Mouse (Mus musculus) inflammation-experienced regulatory T-cells, adult 6 months (primary cell): ENCODE data around the gene Ppm1j. TPM values are rescaled to one million over a fixed set of nuclear protein-coding genes. Genes with fewer than 3 reads are reported as not detected.
A peak's percentile ranks its signal among the peaks of the same experiment; 100 is the strongest.
"Not testable (repeated sequence)": the region's sequence is repeated elsewhere in the genome, so short reads cannot be mapped to it uniquely, and the experiment has no call there.

Experiments
- ATAC-seq: one replicate; pipeline ENCODE4 v1.8.0; 2017
- polyA plus RNA-seq, 3 experiments: library from polyadenylated mRNA; unstranded; fragments of 100-300 nt; shearing (Covaris generic); gene quantifications; one replicate each; pipeline ENCODE4 v1.2.1; 2017

Gene Ppm1j
- polyA plus RNA-seq, 3 experiments from 2014 or later: 19.0 to 23.8 (median 22.1) TPM

DNA sequence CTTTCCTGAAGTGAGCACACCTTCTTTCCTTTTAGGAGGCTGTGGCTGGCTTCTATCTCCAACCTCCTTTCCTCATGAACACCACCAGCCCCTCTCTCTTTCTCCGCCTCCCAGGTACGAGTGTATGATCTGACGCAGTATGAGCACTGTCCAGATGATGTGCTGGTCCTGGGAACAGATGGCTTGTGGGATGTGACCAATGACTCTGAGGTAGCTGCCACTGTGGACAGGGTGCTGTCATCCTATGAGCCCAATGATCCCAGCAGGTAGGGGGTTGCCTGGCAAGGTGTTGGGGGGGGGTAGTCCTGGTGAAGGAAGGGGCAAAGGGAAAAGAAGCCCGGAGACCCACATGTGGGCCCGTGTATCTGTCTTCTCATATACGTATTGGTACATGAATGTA lies 4.4 kb downstream of the Ppm1j start:
- no peak for ATAC-seq

GRCm38 (mm10) chr3:104788075-104788474 lies 7.2 kb downstream of the Ppm1j start, which contains the start of gene Rhoc:
Gene Rhoc, plus strand, starts transcription at chr3:104788375.
- ATAC-seq: no peak

GRCm38 (mm10) chr3:104788561-104789311 lies 7.9 kb downstream of the Ppm1j start:
- peak; percentile 22 for ATAC-seq

- no peak for ATAC-seq
Measured at GRCm38 (mm10) chr3:104789312-104789605, 8.4 kb downstream of the Ppm1j start.

DNA sequence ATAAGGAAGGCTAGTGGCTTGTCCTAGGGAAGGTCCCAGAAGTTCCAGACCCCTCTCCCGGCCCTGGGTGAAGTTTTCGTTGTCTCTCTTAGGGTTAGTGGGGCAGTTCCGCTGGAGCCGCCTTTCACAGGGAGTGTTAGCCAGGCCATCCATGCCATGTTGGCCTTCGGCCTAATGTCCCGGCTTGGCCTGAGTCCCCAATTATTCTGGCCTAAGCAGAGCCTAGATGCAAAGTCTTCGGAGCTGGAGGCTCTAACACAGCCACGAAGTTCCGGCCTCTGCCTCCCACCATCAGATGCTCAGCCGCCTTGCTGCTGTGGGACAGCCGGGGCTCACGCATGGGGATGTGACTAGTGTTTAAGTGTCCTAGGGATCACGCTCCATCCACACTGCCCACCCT lies 9.0 kb downstream of the Ppm1j start:
- ATAC-seq: no peak

DNA sequence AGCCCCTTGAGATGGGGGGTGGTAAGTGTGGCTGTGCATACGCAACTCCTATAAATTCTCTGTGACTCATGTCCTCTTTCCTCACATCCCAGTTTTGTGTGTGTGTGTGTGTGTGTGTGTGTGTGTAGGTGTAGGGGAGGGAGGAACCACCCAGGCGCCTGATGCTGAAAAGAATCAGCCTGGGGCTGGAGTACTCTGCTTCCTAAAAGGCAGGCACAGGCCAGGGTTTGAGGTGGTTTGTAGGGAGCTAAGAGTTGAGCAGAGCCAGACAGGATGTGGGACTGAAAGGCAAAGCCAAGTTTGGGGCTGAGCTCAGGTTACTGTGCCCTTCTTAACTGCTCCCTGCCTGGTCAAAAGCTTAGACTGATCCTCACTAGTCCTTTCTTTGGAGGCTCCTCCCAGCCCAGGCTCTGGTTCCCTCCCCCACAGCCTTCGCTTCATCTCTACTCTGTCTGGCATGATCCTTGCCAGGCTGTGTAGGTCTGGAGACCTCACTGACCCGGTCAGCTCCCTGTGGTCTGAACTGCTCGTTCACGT lies 9.6 kb downstream of the Ppm1j start:
- ATAC-seq: peak; percentile 27

DNA sequence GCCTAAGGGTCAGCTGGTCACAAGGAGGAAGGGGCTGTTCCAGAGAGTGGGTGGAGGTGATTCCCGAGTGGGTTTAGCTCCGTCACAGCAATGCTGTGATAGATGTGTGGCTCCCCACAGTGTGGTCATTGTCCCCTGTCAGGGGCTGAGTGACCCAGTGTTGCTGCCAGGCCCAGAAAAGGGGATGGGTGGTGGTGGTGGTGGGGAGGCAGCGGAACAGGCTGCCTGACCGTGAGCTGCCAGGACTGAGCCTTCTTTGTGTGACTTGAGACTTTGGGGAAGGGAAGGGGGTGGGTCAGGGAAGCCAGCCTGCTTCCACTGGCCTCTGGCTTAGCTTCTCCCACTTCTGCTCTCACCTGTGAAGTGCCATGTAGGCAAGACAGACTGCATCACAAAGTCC lies 10.2 kb downstream of the Ppm1j start:
- no peak for ATAC-seq

DNA sequence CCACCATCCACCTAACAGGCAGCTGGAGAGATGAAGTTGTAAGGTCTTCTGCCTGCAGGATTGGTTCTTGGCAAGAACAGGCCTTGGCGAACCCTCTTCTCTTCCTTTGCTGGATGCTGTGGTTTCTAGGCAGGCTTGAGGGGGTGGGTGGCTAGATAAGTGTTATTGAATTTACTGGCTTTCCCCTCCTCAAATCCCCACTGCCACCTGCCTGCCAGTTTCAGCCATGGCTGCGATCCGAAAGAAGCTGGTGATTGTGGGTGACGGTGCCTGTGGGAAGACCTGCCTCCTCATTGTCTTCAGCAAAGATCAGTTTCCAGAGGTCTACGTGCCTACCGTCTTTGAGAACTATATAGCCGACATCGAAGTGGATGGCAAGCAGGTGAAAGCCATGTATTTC lies 10.8 kb downstream of the Ppm1j start:
- ATAC-seq: no peak

DNA sequence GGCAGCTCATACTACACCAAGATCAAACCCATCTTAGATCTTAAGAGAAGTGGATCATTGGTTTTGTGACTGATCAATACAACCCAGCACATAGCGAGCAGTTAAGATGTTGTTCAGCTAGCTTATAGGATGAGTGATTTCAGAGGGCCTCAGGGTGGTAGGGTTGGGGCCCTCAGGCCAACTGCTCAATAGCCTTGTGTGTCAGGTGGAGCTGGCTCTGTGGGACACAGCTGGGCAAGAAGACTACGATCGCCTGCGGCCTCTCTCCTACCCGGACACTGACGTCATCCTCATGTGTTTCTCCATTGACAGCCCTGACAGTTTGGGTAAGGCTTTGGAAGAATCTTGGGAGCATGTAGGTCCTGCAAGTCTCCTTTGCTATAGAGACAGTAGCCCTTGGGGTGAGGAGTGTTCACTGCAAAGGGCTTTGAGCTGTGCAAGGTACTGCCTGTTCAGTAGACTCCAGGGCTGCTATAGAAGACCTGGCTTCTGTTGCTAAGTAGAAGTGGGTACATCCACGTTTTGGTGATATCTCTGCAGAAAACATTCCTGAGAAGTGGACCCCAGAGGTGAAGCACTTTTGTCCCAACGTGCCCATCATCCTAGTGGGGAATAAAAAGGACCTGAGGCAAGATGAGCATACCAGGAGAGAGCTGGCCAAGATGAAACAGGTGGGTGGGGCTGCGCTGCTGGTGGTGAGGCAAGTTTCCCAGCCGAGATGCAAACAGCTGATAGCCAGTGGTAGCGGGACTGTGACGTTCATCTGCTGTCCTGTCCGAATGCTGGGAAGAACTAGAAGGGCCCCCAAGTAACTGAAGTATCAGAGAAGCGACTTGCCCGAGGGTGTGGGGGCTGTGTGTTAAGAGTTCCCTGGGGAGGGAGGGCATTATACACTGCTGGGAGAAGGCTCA lies 11.8 kb downstream of the Ppm1j start:
- no peak for ATAC-seq

GRCm38 (mm10) chr3:104793871-104794828 lies 13.3 kb downstream of the Ppm1j start:
- ATAC-seq: no peak

GRCm38 (mm10) chr3:104794953-104795470 lies 14.2 kb downstream of the Ppm1j start:
- ATAC-seq: no peak

GRCm38 (mm10) chr3:104795661-104796340 lies 14.9 kb downstream of the Ppm1j start:
- ATAC-seq: no peak

GRCm38 (mm10) chr3:104796430-104797082 lies 15.7 kb downstream of the Ppm1j start:
- peak; percentile 70 for ATAC-seq

GRCm38 (mm10) chr3:104800681-104801080 lies 19.8 kb downstream of the Ppm1j start:
- no peak for ATAC-seq

GRCm38 (mm10) chr3:104801481-104801880 lies 20.6 kb downstream of the Ppm1j start:
- ATAC-seq: no peak

DNA sequence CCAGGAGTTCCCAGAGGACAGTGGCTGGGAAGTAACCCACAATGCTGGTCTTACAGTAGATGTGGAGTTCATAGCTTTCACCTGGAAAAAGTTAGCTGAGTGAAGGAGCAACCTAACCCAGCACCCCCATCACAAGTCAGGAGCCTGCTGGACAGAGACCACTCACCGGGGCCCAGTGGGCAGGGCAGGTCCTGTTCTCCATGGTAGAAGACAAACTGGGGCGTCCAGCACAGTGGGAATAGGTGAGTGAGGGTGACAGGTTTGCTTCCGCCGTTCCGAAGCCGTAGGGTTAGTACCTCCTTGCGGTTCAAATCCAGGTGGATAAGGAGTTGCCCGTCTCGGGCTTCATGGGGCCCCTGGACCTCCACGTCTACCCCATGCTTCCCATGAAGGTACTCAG lies 23.5 kb downstream of the Ppm1j start:
- no peak for ATAC-seq

DNA sequence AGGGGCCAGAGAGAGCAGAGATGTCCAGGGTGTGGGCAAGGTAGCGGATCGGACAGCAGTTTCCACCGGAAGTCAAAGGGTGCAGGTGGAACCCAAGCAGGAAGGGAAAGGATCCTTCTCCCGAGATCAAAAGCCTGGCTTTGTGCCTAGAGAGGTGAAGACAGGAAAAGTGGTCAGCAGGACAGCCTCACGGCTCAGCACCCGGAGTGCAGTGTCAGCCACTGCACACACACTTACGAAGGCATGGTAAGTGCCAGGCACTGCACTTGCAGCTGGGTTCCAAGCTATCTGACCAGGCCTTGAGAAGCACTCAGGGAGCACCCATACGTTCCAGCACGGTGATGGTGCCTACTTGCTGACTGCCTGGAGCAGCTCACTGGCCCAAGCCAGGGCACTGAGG lies 24.7 kb downstream of the Ppm1j start:
- ATAC-seq: no peak

- no peak for ATAC-seq
Measured at GRCm38 (mm10) chr3:104811752-104812151, 30.9 kb downstream of the Ppm1j start.

GRCm38 (mm10) chr3:104812254-104812653 lies 31.4 kb downstream of the Ppm1j start:
- no peak for ATAC-seq

- ATAC-seq: not testable (repeated sequence)
Measured at GRCm38 (mm10) chr3:104813227-104813626, 32.4 kb downstream of the Ppm1j start.

DNA sequence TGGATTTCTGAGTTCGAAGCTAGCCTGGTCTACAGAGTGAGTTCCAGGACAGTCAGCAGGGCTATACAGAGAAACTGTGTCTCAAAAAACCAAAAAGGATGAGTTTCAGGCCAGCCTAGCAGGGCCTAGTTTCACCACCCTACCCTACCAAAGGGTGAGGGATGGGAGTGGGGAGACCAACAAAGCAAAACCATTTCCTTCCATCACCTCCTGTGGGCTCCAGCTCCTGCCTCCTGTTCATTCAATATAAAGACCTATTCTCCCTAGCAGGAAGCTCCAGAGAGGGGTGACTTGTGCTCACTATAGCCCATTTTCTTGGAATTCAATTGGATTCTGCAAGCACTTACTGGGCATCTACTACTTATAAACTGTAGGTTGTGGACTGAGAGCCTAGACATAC lies 33.9 kb downstream of the Ppm1j start:
- ATAC-seq: no peak
